Mouse (Mus musculus) small intestine, adult 2 months (tissue): ENCODE measurements around the gene Tmod4. TPM values are rescaled to one million over a fixed set of nuclear protein-coding genes. Genes with fewer than 3 reads are reported as not detected.
"Not testable (repeated sequence)": the region's sequence is repeated elsewhere in the genome, so short reads cannot be mapped to it uniquely, and the experiment has no call there.

Experiments
- H3K27ac ChIP-seq: fragments of 200-500 bp; 2 replicates; pipeline ENCODE4 v1.5.1; 2012; ENCODE audit warnings: low read depth, low read length, control low read depth, inconsistent platforms; ENCODE audit not compliant: insufficient read depth
- H3K27me3 ChIP-seq: fragments of 200-500 bp; 2 replicates; pipeline ENCODE4 v1.6.1; 2012; ENCODE audit warnings: mild to moderate bottlenecking, moderate library complexity, low read length, inconsistent platforms; ENCODE audit not compliant: control insufficient read depth, insufficient read depth
- H3K36me3 ChIP-seq: fragments of 200-500 bp; 2 replicates; pipeline ENCODE4 v1.6.1; 2012; ENCODE audit warnings: mild to moderate bottlenecking, low read length, control low read depth, inconsistent platforms; ENCODE audit not compliant: control insufficient read depth, insufficient read depth
- H3K4me1 ChIP-seq: fragments of 200-500 bp; 2 replicates; pipeline ENCODE4 v1.6.1; 2012; ENCODE audit warnings: low read length, inconsistent platforms, mixed read lengths; ENCODE audit not compliant: control insufficient read depth, insufficient read depth, insufficient read length
- H3K4me3 ChIP-seq: fragments of 200-500 bp; 2 replicates; pipeline ENCODE4 v1.5.1; 2012; ENCODE audit warnings: low read depth, mild to moderate bottlenecking, control low read depth, inconsistent platforms, low read length, moderate library complexity
- CTCF ChIP-seq: fragments of 200-500 bp; IDR thresholded peaks from 2 replicates; pipeline ENCODE4 v1.5.1; 2012; ENCODE audit warnings: low read depth, mild to moderate bottlenecking, control low read depth, inconsistent platforms, low read length, moderate library complexity, mixed read lengths; ENCODE audit not compliant: insufficient replicate concordance, insufficient read length; ENCODE audit errors: extremely low read depth
- POLR2A ChIP-seq: fragments of 200-500 bp; IDR thresholded peaks from 2 replicates; pipeline ENCODE4 v1.6.1; 2012; ENCODE audit warnings: low read depth, mild to moderate bottlenecking, control low read depth, inconsistent platforms, low read length, moderate library complexity
- WGBS: fragments of 180-500 bp; shearing (Covaris S2); methylation state at CpG from one replicate; pipeline ENCODE4 v1.1.7; 2018; 5-methylcytosine and 5-hydroxymethylcytosine counted together
- polyA plus RNA-seq: library from polyadenylated mRNA; depleted of rRNA; stranded (reverse); fragments of >200 nt; gene quantifications from 2 replicates; pipeline ENCODE4 v1.2.3, GENCODE M21; 2012; rRNA removed

The Tmod4 gene
- 0.62 and 0.84 TPM in 2 replicates for polyA plus RNA-seq

- Histone ChIP-seq H3K27me3 (no peaks in the 10 kb centered on the region), H3K4me1 (no peaks in the 10 kb centered on the region), H3K4me3 (no peak within 1 kb of the TSS), H3K36me3 (peaks cover 37% of the 10 kb centered on the region), H3K27ac (no peak within 1 kb of the TSS)
- TF ChIP-seq CTCF (peak; percentile 50; the same call in 1 of the 2 replicates), POLR2A (no peak)
- WGBS: 66% methylated on average over 6 of the region's 6 CpGs
Observed at GRCm38 (mm10) chr3:95124246-95124645, at the start of gene Tmod4. Gene Tmod4, plus strand, starts transcription at chr3:95124476.

GRCm38 (mm10) chr3:95088071-95088470, 36.2 kb upstream of the Tmod4 start:
- Histone ChIP-seq H3K4me3 (no peak overlapping the region), H3K4me1 (no peaks in the 10 kb centered on the region), H3K27me3 (no peaks in the 10 kb centered on the region), H3K27ac (no peak overlapping the region), H3K36me3 (peaks cover 4% of the 10 kb centered on the region; the same call in 1 of the 2 replicates)
- WGBS: 97% methylated on average over 1 of the region's 1 CpGs
- TF ChIP-seq CTCF (no peak), POLR2A (no peak)

DNA sequence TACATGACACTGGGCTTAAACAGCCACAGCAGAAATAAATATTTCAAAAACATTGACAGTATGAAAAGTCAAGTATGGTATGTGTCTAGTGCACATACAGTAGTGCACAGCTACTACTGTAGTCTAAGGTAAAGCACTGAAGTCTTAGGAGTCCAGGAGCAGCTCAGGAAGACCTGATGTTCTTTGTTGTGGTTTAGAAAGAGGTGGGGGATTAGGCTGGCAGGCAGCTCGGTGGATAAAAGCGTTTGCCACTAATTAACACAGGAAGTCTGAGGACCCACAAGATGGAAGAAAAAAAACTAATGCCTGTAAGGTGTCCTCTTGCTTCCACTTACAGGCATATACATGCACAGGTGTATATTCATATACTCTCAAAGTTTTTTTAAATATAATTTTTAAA, 23.4 kb upstream of the Tmod4 start:
- TF ChIP-seq POLR2A: no peak
- no peak for TF ChIP-seq CTCF
- Histone ChIP-seq H3K4me3 (no peak overlapping the region), H3K27ac (no peak overlapping the region), H3K27me3 (no peaks in the 10 kb centered on the region), H3K4me1 (peaks cover 4% of the 10 kb centered on the region; the same call in 1 of the 2 replicates), H3K36me3 (peaks cover 13% of the 10 kb centered on the region)
- WGBS: 30% methylated on average over 2 of the region's 2 CpGs

DNA sequence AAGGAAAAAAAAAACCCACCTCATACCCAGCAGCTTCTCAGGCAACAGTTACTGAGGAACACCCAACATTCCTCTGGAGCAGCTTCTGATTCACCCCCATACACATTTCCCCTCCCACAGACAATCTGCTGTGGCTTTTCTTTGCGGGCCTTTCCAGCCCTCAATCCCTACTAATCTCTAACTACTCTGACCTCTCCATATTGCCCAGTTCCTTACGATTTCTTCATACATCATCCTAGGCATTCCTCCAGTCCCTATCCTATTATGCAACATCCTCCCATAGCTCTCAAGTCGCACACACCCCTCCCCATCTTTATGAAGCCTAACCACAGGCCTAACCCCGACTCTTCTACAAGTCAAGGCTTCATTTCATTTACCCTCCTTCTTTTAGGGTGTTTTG, 19.2 kb upstream of the Tmod4 start:
- Histone ChIP-seq H3K27ac (no peak overlapping the region), H3K4me3 (no peak overlapping the region), H3K27me3 (no peaks in the 10 kb centered on the region), H3K36me3 (peaks cover 7% of the 10 kb centered on the region), H3K4me1 (peaks cover 4% of the 10 kb centered on the region; the same call in 1 of the 2 replicates)
- TF ChIP-seq POLR2A (no peak), CTCF (no peak)
- WGBS: 23% methylated on average over 4 of the region's 4 CpGs

- Histone ChIP-seq H3K4me3 (peak overlapping the region; percentile 83), H3K27ac (peak overlapping the region; percentile 40; the same call in 1 of the 2 replicates), H3K27me3 (no peaks in the 10 kb centered on the region), H3K4me1 (peaks cover 4% of the 10 kb centered on the region; the same call in 1 of the 2 replicates), H3K36me3 (peaks cover 6% of the 10 kb centered on the region)
- 1% methylated on average over 16 of the region's 16 CpGs for WGBS
- TF ChIP-seq CTCF: no peak
- no peak for TF ChIP-seq POLR2A
Observed at GRCm38 (mm10) chr3:95105586-95106337, 18.5 kb upstream of the Tmod4 start.

- TF ChIP-seq POLR2A (peak; percentile 69; the same call in 1 of the 2 replicates), CTCF (no peak)
- under 1% methylated on average over 51 of the region's 51 CpGs for WGBS
- peak within 1 kb of the TSS; percentile 83 for H3K27ac ChIP-seq
- peaks cover 4% of the 10 kb centered on the region; the same call in 1 of the 2 replicates for H3K4me1 ChIP-seq
- H3K4me3 ChIP-seq: peak within 1 kb of the TSS; percentile 83
- H3K36me3 ChIP-seq: peaks cover 4% of the 10 kb centered on the region; the same call in 1 of the 2 replicates
- H3K27me3 ChIP-seq: no peaks in the 10 kb centered on the region
Observed at GRCm38 (mm10) chr3:95106338-95107117, 17.7 kb upstream of the Tmod4 start, which contains the start of gene Pip5k1a. Gene Pip5k1a, minus strand, starts transcription at chr3:95106930.

DNA sequence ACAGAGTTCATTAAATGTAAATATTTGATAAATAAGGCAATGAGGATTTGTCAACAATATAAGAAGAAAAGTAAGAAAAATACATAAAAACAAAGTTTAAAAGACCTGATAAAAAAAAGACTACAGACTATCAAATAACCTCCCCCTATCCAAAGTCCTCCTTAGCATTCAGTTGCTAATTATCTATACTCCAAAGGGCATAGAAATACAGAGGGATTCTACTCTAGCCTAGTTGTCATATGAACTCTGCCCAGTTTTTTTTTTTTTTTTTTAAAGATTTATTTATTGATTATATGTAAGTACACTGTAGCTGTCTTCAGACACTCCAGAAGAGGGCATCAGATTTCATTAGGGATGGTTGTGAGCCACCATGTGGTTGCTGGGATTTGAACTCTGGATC, 17.0 kb upstream of the Tmod4 start:
- not testable (repeated sequence) for H3K4me3 ChIP-seq, H3K36me3 ChIP-seq, H3K27ac ChIP-seq, H3K27me3 ChIP-seq, H3K4me1 ChIP-seq
